Mouse (Mus musculus) neural tube, embryonic 14.5 days (tissue): ENCODE results near the gene E130308A19Rik. TPM values are rescaled to one million over a fixed set of nuclear protein-coding genes. Genes with fewer than 3 reads are reported as not detected.

Experiments
- ATAC-seq: fragments of 200-750 bp; cut with Nextera tagmentation; 2 replicates; pipeline ENCODE4 v1.8.0; 2017; ENCODE audit warnings: low read depth, mild to moderate bottlenecking, moderate TSS enrichment, moderate library complexity
- H3K27ac ChIP-seq: fragments of 300-500 bp; sonication (generic); 2 replicates; pipeline ENCODE4 v1.5.1; 2014; ENCODE audit warnings: low read depth, mild to moderate bottlenecking, control low read depth, low read length, moderate library complexity, mixed read lengths
- H3K27me3 ChIP-seq: fragments of 300-500 bp; sonication (generic); 2 replicates; pipeline ENCODE4 v1.6.1; 2014; ENCODE audit warnings: low read length; ENCODE audit not compliant: control insufficient read depth, insufficient read depth
- H3K36me3 ChIP-seq: fragments of 300-500 bp; sonication (generic); 2 replicates; pipeline ENCODE4 v1.6.1; 2014; ENCODE audit warnings: low read length, mixed read lengths; ENCODE audit not compliant: control insufficient read depth, insufficient read depth
- H3K4me1 ChIP-seq: fragments of 300-500 bp; sonication (generic); 2 replicates; pipeline ENCODE4 v1.6.1; 2014; ENCODE audit warnings: low read length; ENCODE audit not compliant: control insufficient read depth, insufficient read depth
- H3K4me2 ChIP-seq: fragments of 300-500 bp; sonication (generic); 2 replicates; pipeline ENCODE4 v1.6.1; 2014; ENCODE audit warnings: mild to moderate bottlenecking, low read depth, low read length, control low read depth
- H3K4me3 ChIP-seq: fragments of 300-500 bp; sonication (generic); 2 replicates; pipeline ENCODE4 v1.5.1; 2014; ENCODE audit warnings: low read depth, low read length, control low read depth, mixed read lengths
- H3K9ac ChIP-seq: fragments of 300-500 bp; sonication (generic); replicated peaks from 2 replicates; pipeline ENCODE4 v1.6.1; 2014; ENCODE audit warnings: low read depth, mild to moderate bottlenecking, control low read depth, low read length, mixed read lengths
- H3K9me3 ChIP-seq: fragments of 300-500 bp; sonication (generic); 2 replicates; pipeline ENCODE4 v1.6.1; 2016; ENCODE audit warnings: low read length; ENCODE audit not compliant: control insufficient read depth
- WGBS: fragments of 180-500 bp; shearing (Covaris S2); extraction: QIAGEN DNeasy Blood & Tissue Kit; methylation state at CpG from one replicate; pipeline ENCODE4 v1.1.7; 2014; 5-methylcytosine and 5-hydroxymethylcytosine counted together
- polyA plus RNA-seq: library from polyadenylated mRNA; unstranded; fragments of >200 nt; fragmentation: Nextera tagmentation; extraction: Ambion mirVana; gene quantifications from 2 replicates; pipeline ENCODE4 v1.2.1, GENCODE M21; 2014

E130308A19Rik gene
- polyA plus RNA-seq, 1 experiment from 2014 or later = 59.8 TPM

DNA sequence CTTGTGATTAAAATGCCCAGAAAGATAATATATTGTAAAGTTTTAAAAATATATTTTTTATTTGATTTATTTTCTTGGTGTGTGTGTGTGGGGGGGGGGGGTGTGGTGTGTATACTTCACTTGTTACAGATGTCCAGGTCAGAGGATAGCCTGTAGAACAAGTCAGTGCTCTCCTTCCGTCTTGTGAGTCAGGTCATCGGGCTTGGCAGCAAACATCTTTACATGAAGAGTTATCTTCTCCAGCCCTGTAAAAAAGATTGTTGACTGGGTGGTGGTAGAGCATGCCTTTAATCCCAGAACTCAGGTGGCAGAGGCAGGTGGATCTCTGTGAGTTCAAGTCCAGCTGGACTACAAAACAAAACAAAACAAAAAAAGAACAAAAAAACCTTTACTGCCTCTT lies 19.6 kb downstream of the E130308A19Rik start:
- H3K4me3 ChIP-seq = no peak overlapping the region
- no peaks in the 10 kb centered on the region for H3K27me3 ChIP-seq
- 95% methylated on average over 2 of the region's 2 CpGs for WGBS
- H3K4me2 ChIP-seq = no peak overlapping the region
- no peak for ATAC-seq
- no peaks in the 10 kb centered on the region for H3K9me3 ChIP-seq
- H3K9ac ChIP-seq = no peak overlapping the region
- peaks cover 9% of the 10 kb centered on the region; the same call in 1 of the 2 replicates for H3K4me1 ChIP-seq
- H3K27ac ChIP-seq = no peak overlapping the region
- H3K36me3 ChIP-seq = no peaks in the 10 kb centered on the region

DNA sequence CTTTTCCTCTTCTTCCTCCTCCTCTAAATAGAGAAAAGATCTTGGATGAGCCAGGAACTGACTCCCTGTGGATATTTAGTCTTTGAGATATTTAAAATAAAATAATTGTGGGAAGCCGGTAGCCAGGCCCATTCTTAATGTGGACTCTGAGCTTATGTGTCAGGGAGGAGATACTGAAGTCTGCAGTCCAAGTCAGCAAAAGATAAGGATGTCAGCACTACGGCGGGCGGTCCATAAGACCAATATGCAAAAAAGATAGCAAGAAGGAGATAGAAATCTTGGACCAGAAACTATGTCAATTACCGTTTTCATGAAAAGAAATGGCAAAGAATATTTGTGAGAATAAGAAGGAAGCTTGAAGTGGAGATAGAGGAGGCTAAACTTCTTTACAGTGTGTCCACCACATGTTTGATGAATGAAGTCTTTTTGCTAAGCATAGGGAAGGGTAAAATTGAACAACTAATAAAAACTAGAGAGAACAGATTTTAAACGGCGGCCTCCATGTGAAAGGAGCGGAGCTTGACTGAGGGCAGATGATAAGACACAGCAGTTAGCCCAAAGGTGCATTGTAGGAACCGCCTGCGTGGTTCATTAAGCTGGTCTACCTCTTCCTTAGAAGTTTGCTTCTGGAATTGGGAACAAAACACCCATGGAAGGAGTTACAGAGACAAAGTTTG lies 20.1 kb downstream of the E130308A19Rik start:
- Histone ChIP-seq H3K9me3 (no peaks in the 10 kb centered on the region), H3K4me3 (no peak overlapping the region), H3K27ac (no peak overlapping the region), H3K4me1 (peaks cover 9% of the 10 kb centered on the region; the same call in 1 of the 2 replicates), H3K9ac (no peak overlapping the region), H3K4me2 (no peak overlapping the region), H3K36me3 (no peaks in the 10 kb centered on the region), H3K27me3 (no peaks in the 10 kb centered on the region)
- WGBS = 95% methylated on average over 10 of the region's 10 CpGs
- ATAC-seq = no peak

DNA sequence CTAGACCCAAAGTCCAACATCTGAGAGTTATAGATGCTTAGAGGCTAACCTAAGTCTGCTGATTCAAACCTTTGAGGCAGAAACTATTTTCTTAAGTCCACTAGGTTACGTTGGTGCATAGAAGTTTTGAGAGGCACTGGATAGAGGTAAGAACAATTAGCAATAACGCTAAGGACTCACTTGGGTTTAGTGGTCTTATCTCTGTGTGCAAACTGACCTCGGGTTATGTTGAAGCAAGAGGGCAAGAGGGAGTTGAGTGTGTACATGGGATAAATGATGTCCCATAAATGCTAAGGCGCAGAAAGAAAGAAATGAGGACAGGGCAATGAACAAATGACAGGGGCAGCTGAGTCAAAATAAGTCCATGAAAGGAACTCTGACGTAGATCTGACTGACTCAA lies 23.1 kb downstream of the E130308A19Rik start:
- Histone ChIP-seq H3K4me3 (no peak overlapping the region), H3K27ac (no peak overlapping the region), H3K4me1 (peaks cover 4% of the 10 kb centered on the region; the same call in 1 of the 2 replicates), H3K27me3 (no peaks in the 10 kb centered on the region), H3K9me3 (no peaks in the 10 kb centered on the region), H3K36me3 (no peaks in the 10 kb centered on the region), H3K9ac (no peak overlapping the region), H3K4me2 (no peak overlapping the region)
- 90% methylated on average over 5 of the region's 5 CpGs for WGBS
- ATAC-seq = no peak

DNA sequence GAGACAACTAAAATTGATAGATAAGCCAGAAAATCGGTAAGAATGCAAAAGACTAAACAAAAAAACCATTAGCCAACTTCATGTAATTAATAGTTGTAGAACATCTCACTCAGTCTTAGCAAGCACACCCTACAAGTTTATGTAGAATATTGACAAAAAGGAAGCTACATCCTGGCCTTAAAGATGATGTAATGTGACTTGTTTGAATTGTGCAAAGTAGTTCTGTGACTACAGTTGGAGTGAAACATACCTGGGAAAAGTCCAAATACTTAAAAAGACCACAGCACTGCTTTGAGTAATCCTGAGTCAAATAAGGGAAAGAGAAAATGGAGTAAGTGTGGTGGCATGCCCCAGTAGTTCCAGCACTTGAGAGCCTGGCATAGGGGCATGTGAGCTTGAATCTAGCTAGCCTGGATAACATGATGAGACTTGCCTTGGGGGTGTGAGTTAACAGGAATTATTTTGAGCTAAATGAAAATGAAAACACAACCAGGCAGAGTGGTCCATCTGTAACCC lies 26.2 kb downstream of the E130308A19Rik start:
- Histone ChIP-seq H3K27me3 (no peaks in the 10 kb centered on the region), H3K9me3 (no peaks in the 10 kb centered on the region), H3K9ac (no peak overlapping the region), H3K4me3 (no peak overlapping the region), H3K36me3 (no peaks in the 10 kb centered on the region), H3K4me2 (no peak overlapping the region), H3K4me1 (no peaks in the 10 kb centered on the region), H3K27ac (no peak overlapping the region)
- 93% methylated on average over 1 of the region's 1 CpGs for WGBS
- no peak for ATAC-seq

DNA sequence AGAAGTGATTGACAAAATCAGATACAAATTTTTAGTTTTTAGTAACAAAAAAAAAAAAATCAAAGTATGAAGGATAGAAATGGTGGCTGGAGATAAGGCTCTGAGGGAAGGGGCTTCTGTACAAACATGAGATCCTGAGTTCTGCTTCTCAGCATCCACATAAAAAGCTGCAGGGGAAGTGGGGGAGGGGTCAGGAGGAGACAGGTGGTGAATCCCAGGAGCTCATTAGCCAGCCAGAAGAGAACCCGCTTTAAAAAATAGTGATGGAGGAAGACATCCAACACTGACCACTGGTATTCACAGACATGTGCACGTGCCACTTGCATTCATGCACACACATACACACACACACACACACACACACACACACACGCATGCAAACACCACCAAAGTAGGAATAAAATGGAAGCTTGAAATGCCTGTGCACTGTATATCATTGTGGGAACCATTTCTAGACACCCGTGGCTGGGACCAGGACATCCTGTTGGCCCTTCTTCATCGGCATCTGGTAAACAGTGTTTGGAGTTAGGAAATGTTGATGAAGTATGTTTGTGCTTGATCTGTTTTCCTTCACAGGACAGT lies 30.1 kb downstream of the E130308A19Rik start:
- H3K36me3 ChIP-seq = no peaks in the 10 kb centered on the region
- no peaks in the 10 kb centered on the region for H3K9me3 ChIP-seq
- no peak for ATAC-seq
- no peaks in the 10 kb centered on the region for H3K27me3 ChIP-seq
- H3K9ac ChIP-seq = no peak overlapping the region
- no peak overlapping the region for H3K4me2 ChIP-seq
- no peak overlapping the region for H3K27ac ChIP-seq
- no peak overlapping the region for H3K4me3 ChIP-seq
- H3K4me1 ChIP-seq = no peaks in the 10 kb centered on the region
- WGBS = 79% methylated on average over 5 of the region's 5 CpGs

DNA sequence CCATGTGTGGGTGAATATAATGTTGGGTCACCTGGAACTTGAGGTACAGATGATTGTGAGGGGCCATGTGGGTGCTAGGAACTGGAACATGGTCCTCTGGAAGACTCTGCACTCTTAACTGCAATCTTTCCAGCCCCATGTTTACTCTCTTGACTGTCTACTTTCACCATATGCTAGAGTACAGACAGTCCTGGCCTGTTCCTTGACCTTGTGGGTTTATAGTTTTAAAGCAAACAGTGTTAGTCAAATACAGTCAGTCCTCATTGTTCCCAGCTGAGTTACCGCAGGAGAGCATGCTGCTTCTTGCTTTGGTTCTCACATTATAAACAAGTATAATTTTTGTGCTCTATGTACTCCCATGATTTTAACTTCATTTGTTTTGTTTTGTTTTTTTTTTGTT lies 36.2 kb downstream of the E130308A19Rik start:
- WGBS = 88% methylated on average over 1 of the region's 1 CpGs
- Histone ChIP-seq H3K9me3 (no peaks in the 10 kb centered on the region), H3K36me3 (no peaks in the 10 kb centered on the region), H3K27me3 (no peaks in the 10 kb centered on the region), H3K4me1 (no peaks in the 10 kb centered on the region), H3K4me2 (no peak overlapping the region), H3K9ac (no peak overlapping the region), H3K27ac (no peak overlapping the region), H3K4me3 (no peak overlapping the region)
- no peak for ATAC-seq

DNA sequence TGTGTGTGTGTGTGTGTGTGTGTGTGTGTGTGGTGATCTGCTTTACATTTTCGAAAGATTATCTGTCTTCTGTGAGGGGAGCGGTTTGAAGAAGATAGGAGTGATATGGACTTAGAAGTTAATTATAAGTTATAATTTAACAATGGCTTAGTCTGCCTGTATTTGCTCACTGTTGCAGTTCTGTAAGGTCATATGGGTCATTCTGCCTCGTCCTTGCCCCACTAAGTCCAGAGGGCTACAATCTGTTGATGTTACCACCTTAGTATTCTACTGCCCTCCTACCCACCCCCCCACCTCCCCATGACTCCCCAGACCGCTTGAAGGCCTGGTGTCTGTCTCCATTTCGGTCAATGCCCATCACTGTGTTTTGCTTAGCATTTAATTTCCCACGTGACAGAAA lies 37.4 kb downstream of the E130308A19Rik start:
- Histone ChIP-seq H3K4me1 (no peaks in the 10 kb centered on the region), H3K9ac (no peak overlapping the region), H3K27ac (no peak overlapping the region), H3K36me3 (no peaks in the 10 kb centered on the region), H3K9me3 (no peaks in the 10 kb centered on the region), H3K4me2 (no peak overlapping the region), H3K4me3 (no peak overlapping the region), H3K27me3 (no peaks in the 10 kb centered on the region)
- WGBS = 96% methylated on average over 6 of the region's 6 CpGs
- ATAC-seq = no peak

DNA sequence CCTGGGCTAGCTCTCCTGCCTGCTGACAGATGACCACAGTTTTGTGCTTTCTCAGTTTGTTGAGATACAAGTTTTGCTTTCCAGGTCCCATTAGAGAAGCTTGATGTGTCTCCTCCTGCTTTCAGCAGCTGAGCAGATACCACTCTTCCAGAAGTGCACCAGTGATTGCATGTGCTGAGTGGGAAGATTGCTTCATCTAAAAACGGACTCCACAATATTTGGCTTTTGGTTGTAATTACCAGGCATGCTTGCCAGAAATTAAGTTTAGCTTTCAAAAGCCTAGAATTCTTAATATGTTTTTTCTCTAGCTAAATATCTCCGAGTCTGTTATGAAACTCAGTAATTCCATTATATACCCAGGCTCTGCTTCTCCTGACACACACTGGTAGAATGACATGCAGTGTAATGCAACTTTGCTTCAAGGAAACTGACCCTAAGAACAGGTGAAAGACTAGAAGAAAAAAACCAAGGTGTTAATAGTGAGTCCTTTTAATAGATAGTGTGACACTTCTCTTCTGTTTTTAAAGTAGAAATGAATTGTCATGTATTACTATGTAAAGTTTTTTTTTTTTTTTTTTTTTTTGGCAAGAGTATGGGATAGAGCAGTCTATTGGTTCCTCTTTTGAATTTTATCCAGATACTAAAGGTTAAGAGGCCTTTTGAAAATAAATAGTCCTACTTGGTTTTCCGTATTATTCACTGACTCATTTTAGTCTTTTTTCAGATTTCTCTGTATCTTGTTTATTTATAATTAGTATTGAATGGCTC lies 40.7 kb downstream of the E130308A19Rik start:
- Histone ChIP-seq H3K4me2 (no peak overlapping the region), H3K27me3 (no peaks in the 10 kb centered on the region), H3K4me3 (no peak overlapping the region), H3K36me3 (no peaks in the 10 kb centered on the region), H3K4me1 (no peaks in the 10 kb centered on the region), H3K9me3 (no peaks in the 10 kb centered on the region), H3K27ac (no peak overlapping the region), H3K9ac (no peak overlapping the region)
- ATAC-seq = no peak
- WGBS = 88% methylated on average over 3 of the region's 3 CpGs

DNA sequence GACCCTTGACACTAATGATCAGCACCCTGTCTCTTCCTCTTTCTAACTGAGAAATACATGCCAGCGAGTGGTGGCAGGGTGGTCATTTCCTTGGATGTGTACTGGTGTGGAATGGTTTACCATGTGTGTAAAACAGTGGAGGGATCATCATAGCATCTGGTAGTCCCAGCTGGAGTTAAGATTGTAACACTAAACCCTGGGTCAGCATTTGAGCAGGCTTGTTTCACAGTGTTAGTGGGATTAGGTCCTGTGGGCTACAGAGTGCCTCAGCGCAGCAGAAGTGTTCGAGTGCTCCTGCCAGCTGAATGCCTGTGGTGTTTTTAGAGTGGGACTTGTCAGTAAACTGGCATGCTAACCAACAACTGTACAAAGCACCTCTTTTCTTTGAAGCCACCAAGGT lies 42.0 kb downstream of the E130308A19Rik start:
- Histone ChIP-seq H3K27me3 (no peaks in the 10 kb centered on the region), H3K4me3 (no peak overlapping the region), H3K4me2 (no peak overlapping the region), H3K27ac (no peak overlapping the region), H3K4me1 (no peaks in the 10 kb centered on the region), H3K36me3 (no peaks in the 10 kb centered on the region), H3K9ac (no peak overlapping the region), H3K9me3 (no peaks in the 10 kb centered on the region)
- 53% methylated on average over 3 of the region's 3 CpGs for WGBS
- ATAC-seq = no peak
